Mouse (Mus musculus) ovary, postnatal 10 days (tissue): ENCODE data around the gene Clps.

Experiments
- DNase-seq: peaks from one replicate; pipeline ENCODE4 v3.0.0; 2022; ENCODE audit warnings: low spot score

Gene Clps

DNA sequence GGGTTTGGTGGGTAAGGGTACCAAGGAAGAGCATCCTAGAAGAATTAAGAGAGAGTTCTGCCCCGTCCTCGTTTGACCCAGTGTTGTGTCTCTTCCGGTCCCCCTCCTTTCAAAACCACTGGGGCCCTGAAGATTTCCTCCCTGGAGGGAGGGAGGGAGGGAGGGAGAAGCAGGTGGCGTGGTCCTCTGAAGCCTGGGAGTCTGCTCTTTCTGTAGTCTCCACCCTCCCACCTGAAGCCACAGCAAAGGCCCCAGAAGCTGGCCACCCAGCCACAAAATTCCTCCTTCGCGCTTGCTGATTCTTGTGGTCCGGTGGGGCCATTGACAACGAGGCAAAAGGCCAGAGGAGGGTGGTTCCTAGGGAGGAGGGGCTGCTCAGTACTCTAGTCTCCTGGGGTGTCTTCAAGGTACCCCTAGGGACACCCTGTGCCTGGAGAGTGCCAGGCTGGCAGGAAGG is 41.9 kb downstream of the Clps start:
- DNase-seq = no peak

DNA sequence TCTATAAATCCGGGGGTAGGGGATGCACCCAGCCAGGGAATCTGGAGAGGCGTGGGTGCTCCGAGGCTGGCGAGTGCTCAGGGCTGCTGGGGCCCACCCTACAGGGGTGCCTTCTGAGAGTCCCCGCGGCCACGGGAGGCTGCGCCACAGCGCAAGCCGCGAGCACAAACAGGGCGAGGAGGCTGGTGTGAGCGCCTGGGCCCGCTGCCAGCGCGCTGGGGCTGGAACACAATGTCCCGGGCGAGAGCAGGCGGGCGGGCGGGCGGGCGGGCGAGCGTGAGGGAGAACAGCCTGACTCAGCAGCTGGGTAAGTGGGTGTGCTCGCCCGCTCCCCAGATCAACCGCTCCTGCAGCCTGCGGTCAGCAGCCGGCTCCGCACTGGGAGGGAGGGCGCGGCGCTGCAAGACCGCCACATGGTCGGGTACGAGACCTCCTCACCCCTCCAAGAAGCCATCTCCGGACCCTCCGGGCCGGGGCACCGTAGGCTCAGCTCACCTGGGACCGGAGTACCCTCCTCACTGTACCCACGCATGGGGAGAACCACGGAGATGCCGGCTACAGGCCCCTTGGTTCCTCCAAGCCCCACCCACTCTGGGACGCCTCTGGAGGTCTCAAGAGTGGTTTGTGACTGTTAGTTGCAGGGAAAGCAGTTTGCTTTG is 42.5 kb downstream of the Clps start:
- no peak for DNase-seq

DNA sequence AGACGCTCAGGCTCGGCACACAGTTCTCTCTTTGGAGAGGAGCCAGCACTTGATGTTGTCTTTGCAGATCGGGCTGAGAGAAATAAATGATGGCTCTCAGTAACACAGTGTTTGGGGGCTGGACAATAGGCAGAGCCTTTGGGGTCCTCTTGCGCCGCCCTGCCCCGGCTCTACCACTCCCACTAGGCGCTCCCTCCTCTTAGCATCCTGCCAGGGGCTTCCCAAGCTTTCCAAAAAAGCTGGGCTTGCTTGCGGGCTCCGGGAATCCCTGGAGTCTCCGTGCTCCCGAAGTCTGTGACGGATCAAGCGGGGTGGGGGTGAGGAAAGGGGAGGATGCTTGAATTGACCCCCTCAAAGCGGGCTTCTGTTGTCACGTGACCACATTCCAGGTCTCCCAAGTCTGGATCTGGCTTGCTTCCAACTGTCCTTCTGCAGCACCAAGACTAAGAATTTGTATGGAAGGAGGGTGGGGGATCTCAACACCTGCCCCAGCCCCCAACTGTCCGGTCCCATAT is 43.1 kb downstream of the Clps start, which contains the start of gene Fkbp5:
TSS of gene Fkbp5 (minus strand) at position 87 of the 515 bp plus-strand sequence.
- peak; percentile 49 for DNase-seq

DNA sequence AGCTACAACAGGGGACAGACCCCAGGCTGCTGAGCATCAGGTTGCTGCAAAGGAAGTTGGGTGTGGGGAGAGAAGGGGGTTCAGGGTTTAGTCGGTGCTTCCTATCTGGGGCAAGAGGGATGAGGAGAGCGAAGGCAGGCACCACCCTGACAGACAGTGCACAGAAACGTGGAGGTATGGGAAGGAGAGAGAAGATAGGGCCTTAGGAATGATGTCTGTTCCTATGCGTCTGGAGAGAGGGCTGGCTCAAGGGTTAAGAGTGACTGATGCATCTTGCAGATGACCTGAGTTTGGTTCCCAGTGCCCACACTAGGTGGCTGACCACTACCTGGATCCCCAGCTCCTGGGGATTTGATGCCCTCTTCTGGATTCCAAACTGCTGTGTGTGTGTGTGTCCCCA is 43.7 kb downstream of the Clps start:
- no peak for DNase-seq

DNA sequence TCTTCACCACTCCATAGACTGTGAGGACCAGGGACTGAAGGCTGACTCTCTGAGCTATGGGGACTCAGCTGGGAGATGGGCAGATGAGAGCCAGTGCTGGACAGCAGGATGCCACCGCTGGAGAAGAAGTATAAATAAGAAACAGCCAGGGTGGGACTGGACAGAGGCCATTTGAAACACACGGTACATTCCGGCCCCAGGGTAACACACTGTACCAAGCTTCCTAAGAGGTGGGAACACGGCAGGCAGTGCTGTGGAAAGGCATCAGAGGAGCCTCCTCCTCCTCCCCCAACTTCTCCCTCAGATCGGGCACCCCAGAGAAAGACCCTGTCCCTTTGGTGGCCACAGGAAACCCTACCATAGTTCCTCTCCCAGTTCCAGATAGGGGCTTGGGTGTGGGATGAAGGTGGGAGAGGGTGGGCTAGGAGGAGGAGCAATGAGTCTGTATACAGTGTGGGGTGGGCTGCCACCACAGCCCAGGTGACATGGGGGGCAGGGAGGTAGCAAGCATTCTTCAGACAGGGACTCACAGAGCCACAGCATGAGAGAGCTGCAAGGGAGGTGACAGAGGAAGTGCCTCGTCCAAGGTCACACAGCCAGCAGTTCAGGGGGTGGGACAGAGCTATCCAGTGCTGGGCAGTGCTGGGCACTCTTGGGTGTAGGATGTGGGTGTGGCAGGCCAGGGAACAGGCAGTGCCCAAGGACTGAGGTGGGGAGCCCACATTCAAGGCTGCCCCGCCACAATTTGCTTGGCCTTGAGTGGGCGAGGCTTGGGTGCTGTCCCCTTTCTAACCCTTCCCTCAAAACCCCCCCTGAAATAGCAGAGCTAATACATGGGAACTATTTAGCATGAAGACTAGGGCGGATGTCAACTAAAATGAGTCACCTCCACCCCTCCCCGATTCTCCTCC is 44.9 kb downstream of the Clps start:
- no peak for DNase-seq

DNA sequence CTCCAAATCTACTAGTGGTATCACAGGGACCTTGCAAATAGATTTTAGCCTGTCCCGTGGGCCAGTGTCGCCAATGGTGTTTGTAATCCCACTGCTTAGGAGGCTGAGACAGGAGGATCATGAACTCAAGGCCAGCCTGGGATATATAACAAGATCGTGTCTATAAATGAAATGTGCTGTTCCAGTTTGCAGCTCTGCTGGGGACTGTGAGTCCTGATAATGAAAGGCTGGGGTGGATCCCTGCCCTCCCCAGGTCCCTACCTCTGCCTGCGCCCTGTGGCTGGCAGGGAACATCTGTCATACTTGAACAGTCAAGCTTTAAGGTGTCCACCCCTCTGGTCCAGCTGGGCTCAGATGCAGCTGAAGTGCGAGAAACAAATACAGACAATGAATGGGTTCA is 46.0 kb downstream of the Clps start:
- DNase-seq = no peak

DNA sequence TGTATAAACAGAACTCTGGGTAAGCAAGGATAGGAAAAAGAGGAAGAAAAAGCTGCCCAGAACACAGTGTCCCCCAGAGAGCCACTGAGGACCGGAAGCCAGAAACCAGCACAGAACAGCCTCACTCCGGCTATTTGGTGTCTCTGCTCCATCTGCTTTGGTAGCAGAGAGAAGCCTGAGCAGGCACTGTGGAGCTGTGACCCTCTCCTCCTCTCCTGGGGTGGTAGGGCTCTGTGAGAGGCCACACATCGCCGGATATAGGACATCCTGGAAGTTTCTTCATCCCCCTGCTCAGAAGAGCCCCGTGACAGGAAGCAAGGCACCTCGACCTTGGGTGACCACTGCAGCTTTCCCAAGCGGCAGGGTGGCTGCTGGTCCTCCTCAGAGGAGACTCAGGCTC is 46.7 kb downstream of the Clps start:
- no peak for DNase-seq

DNA sequence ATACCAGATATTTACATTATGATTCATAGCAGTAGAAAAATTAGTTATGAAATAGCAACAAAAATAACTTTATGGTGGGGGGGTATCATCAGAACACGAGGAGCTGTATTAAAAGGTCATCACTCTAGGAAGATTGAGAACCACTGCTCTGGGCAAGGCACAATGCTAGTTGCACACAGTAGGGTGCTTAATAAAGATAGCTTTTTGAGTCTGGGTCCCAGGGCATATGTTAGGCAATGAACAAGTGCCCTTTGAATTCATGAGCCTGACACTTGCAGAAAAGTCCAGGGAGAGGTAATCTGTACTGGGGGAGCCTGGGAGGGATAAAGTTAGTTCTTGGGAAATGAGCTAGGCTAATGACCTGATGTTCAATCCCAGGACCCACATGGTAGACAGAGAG is 47.2 kb downstream of the Clps start:
- no peak for DNase-seq

DNA sequence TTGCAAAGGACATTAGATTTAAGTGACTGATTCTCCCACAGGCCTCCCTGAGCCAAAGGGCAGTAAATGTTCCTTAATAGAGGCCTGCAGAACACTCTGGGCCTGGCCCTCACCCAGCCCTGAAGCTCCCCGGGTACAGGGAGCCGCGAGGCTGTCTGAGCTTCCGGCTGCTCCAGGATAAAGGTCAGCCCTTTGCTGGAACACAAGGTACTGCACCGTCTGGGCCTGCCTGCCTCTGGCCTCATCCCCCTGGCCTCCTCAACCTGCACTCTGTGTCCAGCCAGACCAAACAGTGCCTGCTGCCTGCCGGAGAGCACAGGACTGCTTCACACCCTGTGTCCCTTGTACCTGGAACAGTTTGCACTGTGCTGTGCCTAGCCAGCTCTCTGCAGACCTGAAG is 47.9 kb downstream of the Clps start:
- no peak for DNase-seq

DNA sequence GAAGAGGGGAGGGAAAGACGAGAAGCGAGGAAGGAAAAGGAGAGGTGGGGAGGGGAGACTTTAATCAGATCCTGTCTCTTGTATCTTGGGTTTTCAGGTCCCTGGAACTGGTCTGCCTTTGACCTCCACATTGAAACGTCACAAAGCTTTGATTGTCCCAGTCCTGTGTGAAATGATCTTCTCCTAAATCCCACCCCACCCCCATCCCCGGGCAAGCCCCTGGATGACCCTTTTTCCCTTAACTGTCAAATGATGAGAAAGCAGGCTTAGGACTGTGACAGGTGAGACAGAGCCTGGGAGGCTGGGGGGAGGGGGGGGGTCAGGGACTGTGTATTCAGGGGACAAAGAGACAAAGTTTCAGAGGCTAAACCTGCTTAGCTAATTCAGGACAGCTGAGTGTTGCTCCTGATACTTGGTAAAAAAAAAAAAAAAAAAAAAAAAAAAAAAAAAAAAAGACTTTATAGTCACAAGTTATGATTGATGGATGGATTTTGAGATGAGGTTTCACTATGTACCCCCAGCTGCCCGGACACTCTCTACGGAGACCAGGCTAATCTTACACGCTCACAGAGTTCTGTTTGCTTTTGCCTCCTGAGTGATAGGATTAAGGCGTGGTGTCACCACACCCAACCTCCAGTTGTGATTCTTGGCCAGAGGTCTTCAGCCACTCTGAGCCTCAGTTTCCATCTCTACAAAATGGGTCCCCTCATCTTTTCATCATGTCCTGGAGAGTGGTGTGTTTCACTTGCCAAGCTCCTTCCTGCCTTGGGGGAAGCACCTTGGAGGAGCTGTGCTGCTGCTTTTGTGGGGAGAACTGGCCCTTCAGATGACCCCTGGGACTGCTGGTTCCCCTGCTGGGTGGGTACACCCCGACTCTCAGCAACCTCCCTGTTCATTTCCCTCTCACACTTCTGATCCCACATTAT is 48.7 kb downstream of the Clps start:
- no peak for DNase-seq

DNA sequence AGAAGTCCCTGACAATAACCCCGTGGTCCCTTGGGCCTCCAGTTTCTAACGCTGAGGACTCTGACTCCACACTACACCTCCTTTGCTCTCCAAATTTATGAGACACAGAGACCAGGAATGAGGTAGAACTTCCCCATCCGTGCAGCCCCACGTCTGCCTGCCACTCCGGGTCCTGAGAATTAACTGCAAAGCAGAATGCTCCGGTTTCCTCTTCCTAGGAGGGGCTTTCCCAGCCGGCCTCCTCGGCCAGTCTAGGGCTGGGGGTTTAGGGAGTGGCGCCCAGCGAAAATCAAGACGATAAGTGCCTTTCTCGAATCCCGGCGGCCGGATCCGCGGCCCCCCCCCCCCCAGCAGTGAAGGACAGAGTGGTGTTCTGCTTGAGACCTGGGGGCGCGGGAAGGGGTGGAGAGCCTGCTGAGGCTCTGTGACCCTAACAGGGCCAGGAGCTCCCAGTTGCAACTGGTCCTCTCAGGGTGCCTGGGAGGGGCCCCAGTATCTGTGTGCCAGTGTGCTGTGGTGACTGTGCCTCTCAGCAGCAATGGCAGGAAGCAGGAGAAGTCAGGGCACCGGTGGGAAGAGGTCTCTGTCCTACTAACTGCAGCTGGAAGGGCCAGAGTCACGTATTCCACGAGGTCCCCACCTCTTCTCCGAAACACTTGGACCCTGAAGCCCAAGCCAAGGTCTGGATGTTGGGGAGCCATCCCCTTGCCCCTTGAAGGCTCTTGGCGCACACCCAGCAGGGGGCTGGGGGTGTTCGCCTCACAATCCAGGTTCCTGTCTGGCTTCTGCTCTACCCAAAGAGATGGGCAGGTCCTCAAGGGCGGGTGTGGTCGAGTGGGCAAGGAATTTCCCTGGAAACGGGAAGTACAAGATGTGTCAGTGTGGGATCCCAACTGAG is 49.9 kb downstream of the Clps start:
- no peak for DNase-seq
